In the genomic region with DNA sequence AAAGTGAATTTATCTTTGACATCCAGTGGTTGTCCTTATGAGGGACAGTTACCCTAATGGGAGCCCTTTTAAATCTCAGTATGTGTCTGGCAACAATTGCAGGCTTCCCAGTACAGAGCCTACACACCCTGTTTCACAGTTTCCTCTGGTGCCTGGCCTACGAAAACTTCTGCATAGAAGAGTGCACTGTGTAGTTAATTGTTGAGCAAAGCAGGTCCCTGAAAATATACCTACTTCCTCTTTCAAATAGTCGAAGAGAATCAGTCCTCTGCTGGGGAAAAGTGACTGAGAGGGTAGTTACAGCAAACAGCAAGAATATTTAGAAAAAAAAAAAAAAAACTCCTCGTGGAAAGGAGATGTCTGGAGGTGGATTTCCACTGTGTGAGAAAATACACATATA, we compare ENCODE assay signal across 27 mouse cellular contexts.
A peak's percentile ranks its signal among the peaks of the same experiment; 100 is the strongest.
DNase-seq lines count a peak whose midpoint lies in the region; ATAC-seq and TF ChIP-seq lines count a peak whose summit lies in the region.
"Had no signal": no experiment of that assay in that cellular context is flagged by ENCODE, and none has a peak within 500 bp of the region (broad histone marks: within the 10 kb centered on the region; RNA-seq: fewer than 3 reads in every experiment).

No protein-coding gene starts in this region.

- no peak for TF ChIP-seq CTCF in midbrain, postnatal 0 days (IDR thresholded peaks at IDR 0.05)
- no peak for TF ChIP-seq CTCF in forebrain, postnatal 0 days (IDR thresholded peaks at IDR 0.05; ENCODE audit: low read depth)
- TF ChIP-seq CTCF in gastrocnemius, adult 2 months (IDR thresholded peaks at IDR 0.05), result no peak

- H3K79me2 ChIP-seq in myocyte (ENCODE audit: control insufficient read depth, insufficient read depth), result no peaks in the 10 kb centered on the region

- TF ChIP-seq POLR2A in myocyte (IDR thresholded peaks at IDR 0.05; ENCODE audit: insufficient read length, low read depth), result no peak

- no peak overlapping the region for H3K4me2 ChIP-seq in midbrain, embryonic 14.5 days (ENCODE audit: low read length)
- no peak overlapping the region for H3K4me2 ChIP-seq in midbrain, postnatal 0 days (ENCODE audit: low read depth, low read length, poor library complexity, severe bottlenecking)
- peak overlapping the region; percentile 42 for H3K4me2 ChIP-seq in myocyte (ENCODE audit: low read depth)
- H3K4me2 ChIP-seq in forebrain, postnatal 0 days (ENCODE audit: low read depth), result no peak overlapping the region
- H3K4me2 ChIP-seq: heart, embryonic 11.5 days; hindbrain, embryonic 13.5 days; lung, embryonic 14.5 days had no signal

- WGBS in midbrain, embryonic 14.5 days, result 88% methylated on average over 3 of the region's 3 CpGs
- 74% methylated on average over 3 of the region's 3 CpGs for WGBS in midbrain, postnatal 0 days
- WGBS in forebrain, postnatal 0 days, result 80% methylated on average over 3 of the region's 3 CpGs

- H3K4me3 ChIP-seq in midbrain, embryonic 14.5 days (replicated peaks; ENCODE audit: low read depth, low read length), result no peak overlapping the region
- no peak overlapping the region for H3K4me3 ChIP-seq in midbrain, postnatal 0 days (ENCODE audit: low read depth, low read length)
- no peak overlapping the region for H3K4me3 ChIP-seq in myocyte
- no peak overlapping the region for H3K4me3 ChIP-seq in forebrain, postnatal 0 days (ENCODE audit: low read depth, low read length)
- no peak overlapping the region for H3K4me3 ChIP-seq in gastrocnemius, adult 2 months
- H3K4me3 ChIP-seq: hindbrain, embryonic 13.5 days; megakaryocyte, embryonic 14.5 days; neural tube, embryonic 13.5 days had no signal

- ATAC-seq in midbrain, embryonic 14.5 days (ENCODE audit: low FRiP score, low TSS enrichment), result no peak
- no peak for ATAC-seq in midbrain, postnatal 0 days (ENCODE audit: low FRiP score)
- peak; percentile 76 for ATAC-seq in common myeloid progenitor, adult 5-6 weeks (replicated peaks; ENCODE audit: low read depth, poor library complexity, severe bottlenecking)
- ATAC-seq in forebrain, postnatal 0 days, result no peak
- ATAC-seq: forebrain, embryonic 16.5 days; intestine, embryonic 16.5 days had no signal

- peak overlapping the region; percentile 84 for H3K27ac ChIP-seq in midbrain, embryonic 14.5 days (replicated peaks; ENCODE audit: low read depth, low read length)
- no peak overlapping the region for H3K27ac ChIP-seq in midbrain, postnatal 0 days (ENCODE audit: low read depth, low read length)
- H3K27ac ChIP-seq in forebrain, postnatal 0 days (ENCODE audit: low read depth, low read length), result no peak overlapping the region
- H3K27ac ChIP-seq in gastrocnemius, adult 2 months, result no peak overlapping the region
- H3K27ac ChIP-seq: liver, embryonic 14.5 days had no signal

- no peaks in the 10 kb centered on the region for H3K27me3 ChIP-seq in midbrain, embryonic 14.5 days (ENCODE audit: control insufficient read depth, insufficient read depth, low read length)
- no peaks in the 10 kb centered on the region for H3K27me3 ChIP-seq in midbrain, postnatal 0 days (ENCODE audit: insufficient read depth, low read length)
- H3K27me3 ChIP-seq in myocyte (ENCODE audit: control insufficient read depth, insufficient read depth, insufficient read length), result no peaks in the 10 kb centered on the region
- H3K27me3 ChIP-seq in forebrain, postnatal 0 days (ENCODE audit: insufficient read depth, low read length), result no peaks in the 10 kb centered on the region
- H3K27me3 ChIP-seq: hindbrain, embryonic 13.5 days; megakaryocyte, embryonic 14.5 days had no signal

- peaks cover 16% of the 10 kb centered on the region for H3K4me1 ChIP-seq in midbrain, embryonic 14.5 days (ENCODE audit: control insufficient read depth, insufficient read depth, low read length)
- H3K4me1 ChIP-seq in midbrain, postnatal 0 days (ENCODE audit: insufficient read depth, low read length), result no peaks in the 10 kb centered on the region
- no peaks in the 10 kb centered on the region for H3K4me1 ChIP-seq in forebrain, postnatal 0 days (ENCODE audit: insufficient read depth)

- no peaks in the 10 kb centered on the region for H3K9me3 ChIP-seq in midbrain, embryonic 14.5 days (ENCODE audit: control insufficient read depth, low read length)
- H3K9me3 ChIP-seq in midbrain, postnatal 0 days (ENCODE audit: low read length), result no peaks in the 10 kb centered on the region
- no peaks in the 10 kb centered on the region for H3K9me3 ChIP-seq in forebrain, postnatal 0 days (ENCODE audit: low read length)
- H3K9me3 ChIP-seq: hindbrain, embryonic 13.5 days; megakaryocyte, embryonic 14.5 days; neural tube, embryonic 13.5 days had no signal

- H3K9ac ChIP-seq in midbrain, embryonic 14.5 days (replicated peaks; ENCODE audit: low read length), result no peak overlapping the region
- H3K9ac ChIP-seq in midbrain, postnatal 0 days (replicated peaks; ENCODE audit: low read length, poor library complexity, severe bottlenecking), result no peak overlapping the region
- H3K9ac ChIP-seq in forebrain, postnatal 0 days, result no peak overlapping the region
- H3K9ac ChIP-seq: liver, embryonic 14.5 days; lung, embryonic 14.5 days; neural tube, embryonic 13.5 days had no signal

- no peak overlapping the region for H3ac ChIP-seq in myocyte (ENCODE audit: control insufficient read depth, insufficient read length)

- no peaks in the 10 kb centered on the region for H3K36me3 ChIP-seq in midbrain, embryonic 14.5 days (ENCODE audit: control insufficient read depth, insufficient read depth, low read length)
- H3K36me3 ChIP-seq in midbrain, postnatal 0 days (ENCODE audit: insufficient read depth, low read length), result no peaks in the 10 kb centered on the region
- H3K36me3 ChIP-seq in myocyte (ENCODE audit: control insufficient read depth, insufficient read depth), result no peaks in the 10 kb centered on the region
- H3K36me3 ChIP-seq in forebrain, postnatal 0 days (ENCODE audit: insufficient read depth), result no peaks in the 10 kb centered on the region
- H3K36me3 ChIP-seq: hindbrain, embryonic 13.5 days; neural tube, embryonic 13.5 days had no signal

- no peak for DNase-seq in midbrain, embryonic 14.5 days
- DNase-seq in midbrain, postnatal 0 days (ENCODE audit: low spot score), result no peak
- DNase-seq in B cell, adult 2 months, result peak; percentile 31 to 36
- no peak for DNase-seq in cerebellum, adult 8-10 months
- DNase-seq in forebrain, postnatal 0 days, result no peak
- no peak for DNase-seq in gastrocnemius, adult 2 months
- DNase-seq: adrenal gland, postnatal 14 days; cerebellum, adult 11-12 months; cerebellum, postnatal 10 days; gastrocnemius, postnatal 10 days; heart, adult 18-20 months; heart, postnatal 36 days; kidney, adult 9 months; kidney, postnatal 14 days; liver; lung, embryonic 14.5 days; lung, postnatal 14 days; thymus, postnatal 14 days had no signal

- intact Hi-C loops in gastrocnemius, adult 2 months (cut with DNase I), result no loop called here

TF ChIP-seq in myocyte, 11 proteins besides CTCF, POLR2A, EP300 and RAD21:
- no peak for TF ChIP-seq MAX (IDR thresholded peaks at IDR 0.05; ENCODE audit: low read depth)
- TF ChIP-seq CEBPB (IDR thresholded peaks at IDR 0.05; ENCODE audit: insufficient read depth, poor library complexity, severe bottlenecking), result no peak
- no peak for TF ChIP-seq SRF (IDR thresholded peaks at IDR 0.05; ENCODE audit: control insufficient read depth, insufficient read length, low read depth)
- no peak for TF ChIP-seq TCF3 (IDR thresholded peaks at IDR 0.05; ENCODE audit: insufficient read length, low read depth)
- TF ChIP-seq REST (IDR thresholded peaks at IDR 0.05; ENCODE audit: insufficient read depth, insufficient read length), result no peak
- no peak for TF ChIP-seq E2F4 (IDR thresholded peaks at IDR 0.05; ENCODE audit: insufficient read depth)
- no peak for TF ChIP-seq TCF12 (IDR thresholded peaks at IDR 0.05; ENCODE audit: insufficient read depth, poor library complexity, severe bottlenecking)
- no peak for TF ChIP-seq MYOG (IDR thresholded peaks at IDR 0.05; ENCODE audit: control insufficient read depth in 1 of 3, insufficient read depth in 1 of 3, insufficient read length in 2 of 3, low read depth in 2 of 3)
- TF ChIP-seq USF1 (IDR thresholded peaks at IDR 0.05; ENCODE audit: low read depth), result no peak
- TF ChIP-seq MYOD1 (IDR thresholded peaks at IDR 0.05; ENCODE audit: control insufficient read depth in 1 of 3, insufficient read length in 2 of 3, low read depth in 2 of 3), result no peak
- TF ChIP-seq POLR2AphosphoS2 (IDR thresholded peaks at IDR 0.05; ENCODE audit: insufficient read length, low read depth), result no peak

Comparison
In these comparisons a context has a peak if more than half of its experiments do, and no peak if none do; other contexts are left out.
1. DNase-seq: peak in B cell, adult 2 months (2 of 2); none in midbrain, embryonic 14.5 days (single experiment), midbrain, postnatal 0 days (single experiment), cerebellum, adult 8-10 months (single experiment), forebrain, postnatal 0 days (single experiment) and gastrocnemius, adult 2 months (single experiment).